Mouse (Mus musculus): ENCODE results near the gene Foxred1. TPM values are rescaled to one million over a fixed set of nuclear protein-coding genes. Genes with fewer than 3 reads are reported as not detected.

Foxred1 gene
- 10 to 100 TPM; 25.0 to 27.1 TPM for total RNA-seq (2023)

GRCm38 (mm10) chr9:35210542-35211474 is at the start of gene Foxred1:
Gene Foxred1, minus strand, starts transcription at chr9:35211055.

GRCm38 (mm10) chr9:35199772-35200471 is 10.9 kb downstream of the Foxred1 start, which contains the start of the genes Srpr and Tirap:
Gene Srpr, plus strand, starts transcription at chr9:35200175.
Gene Tirap, minus strand, starts transcription at chr9:35200291.

DNA sequence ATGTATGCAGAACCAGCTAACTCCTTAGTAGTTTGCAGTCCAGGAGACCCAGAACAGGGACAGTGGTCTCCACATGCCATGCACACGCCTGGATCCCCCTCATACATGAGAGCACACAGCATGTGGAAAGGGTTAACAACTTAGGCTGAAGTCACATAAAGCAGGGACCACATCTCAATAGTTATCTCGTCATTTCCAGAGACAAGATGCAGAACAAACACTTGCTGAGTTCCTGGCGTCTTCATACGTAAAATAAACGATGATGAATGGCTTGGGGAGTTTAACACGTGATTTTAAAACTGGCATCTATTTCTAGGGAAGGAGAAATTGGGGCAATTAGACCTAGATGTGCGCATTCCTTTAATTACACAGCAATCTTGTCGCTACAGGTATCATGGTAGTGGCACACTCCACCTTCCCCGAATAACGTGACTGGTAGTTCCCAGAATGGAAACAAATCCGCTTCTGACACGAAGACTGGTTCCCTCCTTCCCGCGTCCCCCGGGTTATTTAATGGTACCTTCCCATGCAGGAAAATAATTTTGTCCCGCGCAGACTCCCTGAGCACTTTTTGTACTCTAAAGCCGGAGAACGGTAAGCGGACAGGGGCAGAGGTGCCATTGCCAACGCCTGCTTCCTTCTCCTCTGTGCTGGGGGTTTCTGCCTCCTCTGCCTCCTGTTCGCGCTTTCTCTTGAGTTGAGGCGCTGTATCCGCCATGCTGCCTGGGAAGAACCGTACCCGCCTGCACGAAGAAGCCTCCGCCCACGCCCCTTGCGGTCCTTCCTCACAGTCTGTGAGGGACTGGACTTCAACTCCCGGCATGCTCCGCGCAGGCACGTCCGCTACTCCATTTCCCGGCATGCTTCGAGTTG is 35.4 kb downstream of the Foxred1 start, which contains the start of gene Dcps:
Dcps (minus strand) TSS at position 811 of the 873 bp plus-strand sequence.

Other genes with a start within 250 kb of the Foxred1 start
- 10 to 100 TPM; 53.0 to 55.4 TPM for gene St3gal4, start 91.8 kb downstream of the Foxred1 start, total RNA-seq (2023)
- gene Dcps, start 35.0 kb downstream of the Foxred1 start, total RNA-seq (2023) = 10 to 100 TPM; 38.1 to 39.2 TPM
- 100 to 1,000 TPM; 105 to 114 TPM for gene Srpr, start 10.9 kb downstream of the Foxred1 start, total RNA-seq (2023)
- gene Tirap, start 10.8 kb downstream of the Foxred1 start, total RNA-seq (2023) = 1 to 10 TPM; 2.9 to 3.6 TPM
- gene Fam118b, start 56.8 kb upstream of the Foxred1 start, total RNA-seq (2023) = 10 to 100 TPM; 21.5 to 22.3 TPM
- gene Rpusd4, start 56.8 kb upstream of the Foxred1 start, total RNA-seq (2023) = 10 to 100 TPM; 29.9 to 30.4 TPM
- gene Cdon, start 210.1 kb upstream of the Foxred1 start, total RNA-seq (2023) = 10 to 100 TPM; 28.5 to 31.3 TPM